Mouse (Mus musculus): ENCODE measurements at regions not wholly inside any gene's neighbourhood (a gene's known extent, or its start where the extent isn't known, plus 50 kb on each side); places are given as distances from the start of the nearest gene placed in this dataset.
A peak's percentile ranks its signal among the peaks of the same experiment; 100 is the strongest.
"Not testable (repeated sequence)": the region's sequence is repeated elsewhere in the genome, so short reads cannot be mapped to it uniquely, and the experiment has no call there.

DNA sequence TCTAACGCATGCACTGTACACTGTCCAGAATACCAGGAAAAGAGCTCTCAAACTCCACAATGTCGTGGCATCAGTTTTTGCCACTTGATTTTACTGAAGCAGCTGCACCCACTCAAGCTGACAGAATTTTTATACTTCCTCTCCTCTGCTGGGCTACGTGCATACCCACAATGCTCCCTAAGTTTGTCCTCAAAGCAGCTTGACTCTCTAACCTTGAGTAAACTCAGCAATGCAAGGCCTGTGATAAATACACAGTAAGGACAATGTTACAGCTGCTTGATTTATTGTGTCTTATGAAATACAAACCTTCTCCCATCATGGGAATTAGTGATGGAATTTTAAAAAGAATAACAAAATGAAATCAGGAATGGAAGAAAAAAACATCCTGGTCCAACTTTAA, 129.7 kb downstream of the Trmt11 start:
- Histone ChIP-seq H3K9me3 (no peaks in the 10 kb centered on the region), H3K36me3 (replicated peaks) (no peaks in the 10 kb centered on the region), H3K4me3 (no peak overlapping the region), H3K27ac (no peak overlapping the region), H3K27me3 (ENCODE audit: poor library complexity, severe bottlenecking) (no peaks in the 10 kb centered on the region), H3K4me1 (no peaks in the 10 kb centered on the region)
- 85% methylated on average over 3 of the region's 3 CpGs for WGBS
- no peak for DNase-seq (ENCODE audit: extremely low spot score, low spot score)

DNA sequence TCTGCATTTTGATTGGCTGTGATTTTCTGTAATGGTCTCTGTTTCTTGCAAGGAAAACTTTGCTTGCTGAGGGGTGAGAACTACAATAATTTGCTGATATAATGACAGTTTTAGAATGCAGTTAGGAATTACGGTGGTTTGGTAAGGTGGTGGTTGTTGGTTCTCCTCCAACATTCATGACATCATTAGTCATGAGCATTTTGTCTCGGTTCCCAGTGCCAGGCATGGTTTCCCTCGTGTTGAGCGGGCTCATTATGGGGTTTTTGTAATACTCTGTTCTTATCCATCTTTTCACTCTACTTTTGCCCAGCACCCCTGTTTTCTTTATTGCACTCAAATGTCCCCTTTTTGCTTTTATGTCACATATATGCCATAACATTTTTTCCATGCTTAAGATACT, 149.9 kb downstream of the Trmt11 start:
- Histone ChIP-seq H3K27me3 (ENCODE audit: poor library complexity, severe bottlenecking) (no peaks in the 10 kb centered on the region), H3K36me3 (replicated peaks) (no peaks in the 10 kb centered on the region), H3K9me3 (no peaks in the 10 kb centered on the region), H3K27ac (no peak overlapping the region), H3K4me1 (no peaks in the 10 kb centered on the region), H3K4me3 (no peak overlapping the region)
- DNase-seq (ENCODE audit: extremely low spot score, low spot score) = no peak
- 88% methylated on average over 4 of the region's 4 CpGs for WGBS

DNA sequence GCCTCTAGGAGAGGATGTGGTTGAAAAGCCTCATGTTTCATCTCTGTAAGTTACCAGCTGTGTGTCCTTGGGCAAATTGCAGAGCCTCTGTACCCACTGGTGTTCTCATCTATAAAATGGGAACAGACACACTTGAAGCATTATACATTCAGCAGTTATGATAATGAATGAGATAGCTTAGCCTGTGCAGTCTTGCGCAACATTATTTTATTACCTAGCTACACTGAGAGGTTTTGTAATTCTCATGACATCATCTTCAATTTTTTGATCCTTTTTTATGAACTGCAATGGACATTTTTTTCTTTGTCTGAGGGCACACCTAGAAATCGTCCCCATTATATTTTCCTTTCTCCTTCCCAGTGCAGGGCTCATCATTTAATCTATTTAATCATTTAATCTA, 153.5 kb downstream of the Trmt11 start:
- WGBS = 89% methylated on average over 2 of the region's 2 CpGs
- H3K4me1 ChIP-seq = no peaks in the 10 kb centered on the region
- no peaks in the 10 kb centered on the region for H3K27me3 ChIP-seq (ENCODE audit: poor library complexity, severe bottlenecking)
- H3K36me3 ChIP-seq (replicated peaks) = no peaks in the 10 kb centered on the region
- no peak for DNase-seq (ENCODE audit: extremely low spot score, low spot score)
- H3K27ac ChIP-seq = no peak overlapping the region
- no peaks in the 10 kb centered on the region for H3K9me3 ChIP-seq
- no peak overlapping the region for H3K4me3 ChIP-seq

DNA sequence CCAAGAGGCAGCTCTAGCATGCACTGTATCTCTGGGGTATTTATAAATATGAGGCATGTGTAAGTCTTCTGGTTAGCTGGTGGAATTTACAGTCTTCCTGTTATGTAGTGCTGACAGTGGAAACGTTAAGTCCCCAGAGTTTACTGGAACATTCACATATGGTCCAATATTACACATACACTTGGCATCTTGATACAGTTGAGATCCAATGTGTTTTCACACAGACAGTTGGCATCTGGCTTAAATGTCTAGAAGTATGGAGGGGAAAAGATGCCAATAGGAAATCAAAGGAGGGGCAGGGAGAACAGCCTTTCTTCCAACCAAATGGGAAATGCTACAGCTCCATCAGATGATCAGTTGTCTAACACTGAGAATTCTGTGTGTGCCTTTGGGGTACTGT, 154.0 kb downstream of the Trmt11 start:
- no peak overlapping the region for H3K4me3 ChIP-seq
- no peaks in the 10 kb centered on the region for H3K27me3 ChIP-seq (ENCODE audit: poor library complexity, severe bottlenecking)
- H3K9me3 ChIP-seq = no peaks in the 10 kb centered on the region
- 90% methylated on average over 1 of the region's 1 CpGs for WGBS
- DNase-seq (ENCODE audit: extremely low spot score, low spot score) = no peak
- no peaks in the 10 kb centered on the region for H3K4me1 ChIP-seq
- no peak overlapping the region for H3K27ac ChIP-seq
- no peaks in the 10 kb centered on the region for H3K36me3 ChIP-seq (replicated peaks)

DNA sequence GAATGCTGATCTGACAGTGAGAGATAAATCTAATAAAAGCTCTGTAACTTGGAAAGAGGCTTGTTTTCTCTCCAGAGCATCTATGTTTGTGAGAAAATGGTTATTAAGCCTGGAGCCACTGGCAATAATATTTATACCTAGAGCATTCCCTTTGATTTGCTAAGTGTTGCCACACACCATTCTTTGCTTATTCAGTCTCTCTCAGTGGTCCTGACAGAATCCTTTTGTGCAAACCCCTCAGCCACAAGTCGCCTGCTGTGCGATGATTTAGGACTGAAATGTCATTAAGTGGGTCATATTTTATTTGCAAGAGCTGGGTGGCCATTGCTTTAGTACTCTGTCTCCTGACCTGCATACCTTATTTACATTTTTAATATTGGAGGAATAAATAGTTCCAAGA, 160.7 kb downstream of the Trmt11 start:
- no peaks in the 10 kb centered on the region for H3K36me3 ChIP-seq (replicated peaks)
- H3K27ac ChIP-seq = no peak overlapping the region
- no peak overlapping the region for H3K4me3 ChIP-seq
- no peaks in the 10 kb centered on the region for H3K27me3 ChIP-seq (ENCODE audit: poor library complexity, severe bottlenecking)
- H3K9me3 ChIP-seq = no peaks in the 10 kb centered on the region
- 64% methylated on average over 2 of the region's 2 CpGs for WGBS
- H3K4me1 ChIP-seq = peaks cover 7% of the 10 kb centered on the region; the same call in 1 of the 2 replicates
- DNase-seq (ENCODE audit: extremely low spot score, low spot score) = no peak

DNA sequence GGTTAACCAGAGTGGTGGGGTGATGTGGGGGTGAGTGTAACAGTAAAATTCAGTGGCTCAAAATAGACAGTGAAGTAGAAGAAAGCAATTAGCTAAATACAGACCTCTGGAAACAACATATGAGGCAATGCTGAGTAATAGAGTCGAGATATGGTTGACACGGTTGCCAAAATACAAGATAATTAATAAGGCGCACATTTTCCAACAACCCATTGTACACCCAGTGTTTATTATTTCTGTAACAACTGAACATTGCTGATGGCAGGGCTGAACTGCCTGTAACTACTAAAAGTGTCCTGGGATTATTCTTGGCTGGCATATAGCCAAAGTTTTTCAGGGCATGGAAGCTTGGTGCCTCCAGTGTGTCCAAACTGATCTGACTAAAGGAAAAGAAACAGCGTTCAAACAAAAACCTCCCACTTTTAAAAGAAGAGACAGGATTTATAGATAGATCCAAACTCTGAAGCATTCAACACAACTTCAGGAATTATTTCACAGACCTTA, 174.1 kb downstream of the Trmt11 start:
- no peak overlapping the region for H3K27ac ChIP-seq
- no peak for DNase-seq (ENCODE audit: extremely low spot score, low spot score)
- no peak overlapping the region for H3K4me3 ChIP-seq
- H3K9me3 ChIP-seq = no peaks in the 10 kb centered on the region
- no peaks in the 10 kb centered on the region for H3K36me3 ChIP-seq (replicated peaks)
- H3K27me3 ChIP-seq (ENCODE audit: poor library complexity, severe bottlenecking) = no peaks in the 10 kb centered on the region
- peaks cover 9% of the 10 kb centered on the region; the same call in 1 of the 2 replicates for H3K4me1 ChIP-seq
- WGBS = 93% methylated on average over 4 of the region's 4 CpGs

DNA sequence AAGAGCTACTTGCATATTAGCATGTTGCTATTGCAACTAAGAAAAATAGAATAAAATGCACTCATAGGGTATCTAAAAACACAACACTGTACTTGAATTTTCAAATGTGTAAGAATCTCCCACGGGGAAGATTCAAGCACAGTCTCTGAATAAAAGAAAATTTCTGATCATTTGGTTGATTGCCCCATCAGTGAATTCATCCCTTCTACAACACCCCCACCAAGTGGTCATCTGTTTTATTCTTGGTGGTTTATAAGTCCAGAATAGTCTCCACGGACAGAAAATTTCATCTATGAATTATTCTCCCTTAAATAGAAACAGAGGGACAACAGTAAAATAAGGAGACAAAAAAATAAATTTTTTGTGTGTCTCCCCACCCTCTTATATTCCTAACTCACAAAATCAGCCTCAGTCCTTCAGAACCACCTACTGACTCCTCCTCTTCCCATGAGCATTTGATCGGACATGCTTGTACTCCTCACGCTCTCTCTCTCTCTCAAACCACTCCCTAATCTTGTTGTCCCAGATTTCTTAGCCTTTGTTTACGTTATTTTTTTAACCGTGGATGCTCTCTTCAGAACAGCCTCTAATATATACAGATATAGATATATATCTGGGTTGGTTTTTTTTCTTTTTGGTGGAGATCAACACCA, 181.0 kb downstream of the Trmt11 start:
- no peaks in the 10 kb centered on the region for H3K36me3 ChIP-seq (replicated peaks)
- 0 out of 2 replicates have a peak, but pooled peaks cover 3% of the 10 kb centered on the region for H3K27me3 ChIP-seq (ENCODE audit: poor library complexity, severe bottlenecking)
- H3K27ac ChIP-seq = no peak overlapping the region
- no peaks in the 10 kb centered on the region for H3K9me3 ChIP-seq
- H3K4me1 ChIP-seq = peaks cover 15% of the 10 kb centered on the region; the same call in 1 of the 2 replicates
- no peak for DNase-seq (ENCODE audit: extremely low spot score, low spot score)
- no peak overlapping the region for H3K4me3 ChIP-seq
- WGBS = 50% methylated on average over 6 of the region's 6 CpGs

DNA sequence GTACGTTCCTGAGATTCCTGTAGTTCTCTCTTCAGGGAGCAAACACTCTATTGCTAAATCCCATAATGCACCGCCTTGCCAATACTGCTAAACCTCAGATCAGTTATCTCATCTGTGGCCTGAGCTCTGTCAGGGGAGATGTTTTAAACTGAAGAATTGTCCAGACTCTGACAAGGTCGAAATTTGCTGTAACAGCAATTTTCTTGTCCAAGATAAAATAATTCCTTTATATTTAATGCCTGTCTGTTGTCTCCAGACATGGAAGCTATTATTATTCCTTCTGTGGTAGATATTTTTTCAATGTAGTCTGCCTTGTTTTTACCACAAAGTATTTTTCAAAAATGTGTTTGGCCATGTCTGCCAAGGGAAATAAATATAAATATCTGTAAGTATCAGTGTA, 184.2 kb downstream of the Trmt11 start:
- Histone ChIP-seq H3K36me3 (replicated peaks) (no peaks in the 10 kb centered on the region), H3K27ac (no peak overlapping the region), H3K4me3 (no peak overlapping the region), H3K9me3 (no peaks in the 10 kb centered on the region), H3K4me1 (0 out of 2 replicates have a peak, but pooled peaks cover 6% of the 10 kb centered on the region), H3K27me3 (ENCODE audit: poor library complexity, severe bottlenecking) (peaks cover 16% of the 10 kb centered on the region)
- DNase-seq (ENCODE audit: extremely low spot score, low spot score) = no peak
- 78% methylated on average over 3 of the region's 3 CpGs for WGBS

DNA sequence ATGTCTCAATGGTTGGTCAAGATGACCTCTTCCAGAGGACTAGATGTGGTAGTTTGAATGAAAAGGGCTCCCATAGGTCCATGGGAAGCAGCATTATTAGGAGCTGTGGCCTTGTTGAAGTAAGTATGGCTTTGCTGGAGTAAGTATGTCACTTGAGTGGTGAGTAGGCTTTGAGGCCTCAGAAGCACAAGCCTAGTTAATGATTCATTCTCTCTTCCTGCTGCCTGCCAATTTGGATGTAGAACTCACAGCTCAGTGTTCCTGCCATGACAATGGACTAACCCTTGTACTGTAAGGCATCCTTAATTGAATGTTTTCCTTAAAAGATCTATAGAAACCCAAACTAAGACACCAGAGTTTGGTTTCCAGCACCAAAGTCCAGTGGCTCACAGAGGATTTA, 188.8 kb downstream of the Trmt11 start:
- H3K36me3 ChIP-seq (replicated peaks) = no peaks in the 10 kb centered on the region
- DNase-seq (ENCODE audit: extremely low spot score, low spot score) = no peak
- H3K27ac ChIP-seq = no peak overlapping the region
- H3K9me3 ChIP-seq = no peaks in the 10 kb centered on the region
- H3K4me3 ChIP-seq = no peak overlapping the region
- H3K4me1 ChIP-seq = peaks cover 10% of the 10 kb centered on the region
- peaks cover 52% of the 10 kb centered on the region for H3K27me3 ChIP-seq (ENCODE audit: poor library complexity, severe bottlenecking)

DNA sequence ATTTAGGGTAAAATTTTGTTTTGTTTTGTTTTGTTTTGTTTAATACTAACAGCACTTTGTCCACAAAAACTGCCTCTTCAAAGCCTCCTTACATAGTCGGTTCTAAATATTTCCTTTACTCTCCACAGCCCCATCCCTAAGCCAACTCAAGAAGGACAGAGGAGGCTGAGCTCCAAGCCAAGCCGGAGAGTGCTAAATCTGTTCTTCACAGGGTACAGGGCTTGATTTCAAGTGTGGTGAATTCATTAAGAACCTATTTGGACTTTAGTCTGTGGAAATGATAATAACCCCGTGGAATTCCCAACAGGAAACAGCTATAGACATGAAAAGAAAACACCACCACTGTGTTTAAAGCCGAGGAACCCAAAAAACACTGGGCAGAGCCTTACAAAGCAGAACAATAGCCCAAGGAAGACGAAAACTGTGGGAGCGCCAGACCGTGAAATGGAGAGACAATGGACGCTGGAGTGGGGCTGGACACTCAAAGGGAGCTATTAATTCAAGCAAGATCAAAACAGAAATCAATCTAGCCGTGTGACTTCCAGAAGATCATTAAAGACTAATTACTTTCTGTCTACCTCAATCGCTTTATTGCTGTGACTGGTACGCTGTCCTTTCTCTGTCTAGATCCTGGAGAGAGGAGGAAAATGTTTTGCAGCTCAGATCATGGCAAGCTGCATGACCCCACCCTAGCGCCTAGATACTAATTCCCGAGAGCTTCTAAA, 194.7 kb downstream of the Trmt11 start:
- peak; percentile 84 for DNase-seq (ENCODE audit: extremely low spot score, low spot score)
- peak overlapping the region; percentile 35; the same call in 1 of the 2 replicates for H3K27ac ChIP-seq

DNA sequence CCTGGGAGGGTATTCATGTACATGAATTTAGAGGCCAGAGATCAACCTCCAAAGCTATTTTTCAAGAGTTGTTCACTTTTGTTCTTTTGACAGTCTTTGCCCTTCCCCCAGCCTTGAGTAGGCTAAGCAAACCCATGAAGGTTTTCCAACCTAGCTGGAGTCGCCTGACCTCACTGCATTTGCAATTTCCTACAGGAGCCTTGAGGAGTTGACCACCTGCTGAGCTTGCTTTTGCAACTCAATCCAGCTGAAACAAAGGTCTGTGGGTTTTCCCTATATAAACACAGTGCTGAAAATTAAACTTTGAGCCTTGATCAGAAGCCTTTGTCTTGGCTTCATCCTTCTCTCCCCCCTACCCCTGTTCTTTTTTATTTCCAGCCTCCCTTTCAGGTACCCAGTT, 170.2 kb upstream of the Cenpw start:
- no peak for DNase-seq (ENCODE audit: extremely low spot score, low spot score)
- Histone ChIP-seq H3K4me1 (no peaks in the 10 kb centered on the region), H3K27me3 (ENCODE audit: poor library complexity, severe bottlenecking) (no peaks in the 10 kb centered on the region), H3K27ac (no peak overlapping the region), H3K36me3 (replicated peaks) (no peaks in the 10 kb centered on the region), H3K4me3 (no peak overlapping the region), H3K9me3 (peaks cover 3% of the 10 kb centered on the region; the same call in 1 of the 2 replicates)
- WGBS = 23% methylated on average over 1 of the region's 1 CpGs

More for the DNA sequence above, 194.7 kb downstream of the Trmt11 start:
- Histone ChIP-seq H3K27me3 (ENCODE audit: poor library complexity, severe bottlenecking) (peaks cover 74% of the 10 kb centered on the region), H3K4me1 (peaks cover 29% of the 10 kb centered on the region), H3K4me3 (no peak overlapping the region), H3K9me3 (no peaks in the 10 kb centered on the region), H3K36me3 (replicated peaks) (no peaks in the 10 kb centered on the region)
- WGBS = 11% methylated on average over 13 of the region's 13 CpGs

DNA sequence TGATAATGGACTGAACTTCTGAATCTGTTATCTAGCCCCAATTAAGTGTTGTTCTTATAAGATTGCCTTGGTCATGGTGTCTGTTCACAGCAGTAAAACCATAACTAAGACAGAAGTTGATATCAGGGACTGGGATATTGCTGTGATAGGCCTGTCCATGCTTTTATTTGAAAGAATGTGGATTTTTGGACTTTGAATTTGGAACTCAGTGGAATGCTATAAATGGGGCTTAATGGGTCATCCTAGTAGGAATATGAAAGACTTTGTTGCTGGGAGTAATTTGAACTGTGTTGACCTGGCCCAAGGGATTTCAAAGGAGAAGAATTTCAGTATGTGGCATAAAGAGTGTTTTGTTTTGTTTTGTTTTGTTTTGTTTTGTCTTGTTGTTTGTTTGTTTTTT, 160.5 kb upstream of the Cenpw start:
- not testable (repeated sequence) for H3K9me3 ChIP-seq

DNA sequence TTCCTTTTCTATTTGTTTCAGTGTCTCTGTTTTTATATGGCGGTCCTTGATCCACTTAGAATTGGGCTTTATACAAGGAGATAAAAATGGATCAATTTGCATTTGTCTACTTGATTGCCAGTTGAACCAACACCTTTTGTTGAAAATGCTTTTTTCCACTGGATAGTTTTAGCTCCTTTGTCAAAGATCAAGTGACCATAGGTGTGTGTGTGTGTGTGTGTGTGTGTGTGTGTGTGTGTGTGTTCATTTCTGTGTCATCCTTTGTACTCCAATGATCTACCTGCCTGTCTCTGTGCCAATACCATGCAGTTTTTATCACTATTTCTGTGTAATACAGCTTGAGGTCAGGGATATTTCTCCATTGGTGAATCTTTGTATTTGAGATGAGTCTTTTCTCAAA, 158.7 kb upstream of the Cenpw start:
- Histone ChIP-seq H3K4me3 (no peak overlapping the region), H3K9me3 (no peaks in the 10 kb centered on the region), H3K4me1 (no peaks in the 10 kb centered on the region), H3K27ac (no peak overlapping the region), H3K27me3 (ENCODE audit: poor library complexity, severe bottlenecking) (no peaks in the 10 kb centered on the region), H3K36me3 (replicated peaks) (no peaks in the 10 kb centered on the region)
- DNase-seq (ENCODE audit: extremely low spot score, low spot score) = no peak
- 95% methylated on average over 1 of the region's 1 CpGs for WGBS

More for the DNA sequence above, 160.5 kb upstream of the Cenpw start:
- H3K4me1 ChIP-seq; DNase-seq (ENCODE audit: extremely low spot score, low spot score); H3K36me3 ChIP-seq (replicated peaks); H3K27ac ChIP-seq; H3K27me3 ChIP-seq (ENCODE audit: poor library complexity, severe bottlenecking); H3K4me3 ChIP-seq: not testable (repeated sequence)

Measured in forebrain, embryonic 10.5 days (tissue).